In genomic region chr7:106270947-106271346, GRCm38 (mm10) we compare ENCODE assay signal across 12 mouse cellular contexts. TPM values are rescaled to one million over a fixed set of nuclear protein-coding genes. Genes with fewer than 3 reads are reported as not detected.
DNase-seq lines count a peak whose midpoint lies in the region; ATAC-seq lines count a peak whose summit lies in the region.
"Not testable (repeated sequence)": the region's sequence is repeated elsewhere in the genome, so short reads cannot be mapped to it uniquely, and the experiment has no call there.
"Had no signal": no experiment of that assay in that cellular context is flagged by ENCODE, and none has a peak within 500 bp of the region (broad histone marks: within the 10 kb centered on the region; RNA-seq: fewer than 3 reads in every experiment).

No protein-coding gene starts in this region.

- not testable (repeated sequence) for H3K4me3 ChIP-seq in midbrain, embryonic 11.5 days (ENCODE audit: low read depth, low read length)

- H3K27ac ChIP-seq in midbrain, embryonic 11.5 days (ENCODE audit: low read depth, low read length) = not testable (repeated sequence)

- DNase-seq in B cell, adult 2 months = peak; percentile 16 to 19
- DNase-seq in CD4-positive, CD25-positive, alpha-beta regulatory T cell, adult 2 months (ENCODE audit: low read depth, low spot score) = peak; percentile 57
- peak; percentile 44 for DNase-seq in T-cell, adult 2 months (ENCODE audit: low spot score)
- peak; percentile 70 for DNase-seq in induced T-regulatory cell, adult 2 months (ENCODE audit: low read depth)
- peak; percentile 7 to 13 for DNase-seq in lung, adult 18-20 months
- DNase-seq in midbrain, embryonic 11.5 days (ENCODE audit: low spot score, missing footprints) = peak; percentile 69
- peak; percentile 46 to 64 for DNase-seq in natural killer cell, adult 2 months (ENCODE audit: low spot score in 2 of 2)
- peak; percentile 14 for DNase-seq in thymus, postnatal 0 days (ENCODE audit: low spot score)

- 93% methylated on average over 7 of the region's 7 CpGs for WGBS in midbrain, embryonic 11.5 days

- H3K27me3 ChIP-seq in midbrain, embryonic 11.5 days (ENCODE audit: control insufficient read depth, insufficient read depth, low read length) = not testable (repeated sequence)

- not testable (repeated sequence) for ATAC-seq in midbrain, embryonic 11.5 days (ENCODE audit: low FRiP score)

- not testable (repeated sequence) for H3K4me2 ChIP-seq in midbrain, embryonic 11.5 days

- not testable (repeated sequence) for H3K9me3 ChIP-seq in midbrain, embryonic 11.5 days (ENCODE audit: control insufficient read depth, low read length)

- H3K9ac ChIP-seq in midbrain, embryonic 11.5 days (ENCODE audit: low read length) = not testable (repeated sequence)

- H3K36me3 ChIP-seq in midbrain, embryonic 11.5 days (ENCODE audit: control insufficient read depth, insufficient read depth, low read length) = not testable (repeated sequence)

- not testable (repeated sequence) for H3K4me1 ChIP-seq in midbrain, embryonic 11.5 days (ENCODE audit: control insufficient read depth, insufficient read depth, low read length)

RNA-seq across cellular contexts. Expression of gene Gvin1, which starts 55.8 kb away (rescaled TPM):
- polyA plus RNA-seq in midbrain, embryonic 11.5 days (2014; fragmentation: Nextera tagmentation; extraction: Ambion mirVana) = 0.04 TPM in 1 of 2 replicates, not detected in the other
- 0.98 and 1.2 TPM in 2 replicates for polyA plus RNA-seq in thymus, postnatal 0 days (2015; fragmentation: Nextera tagmentation; extraction: Ambion mirVana)
- polyA plus RNA-seq: C2C12; forebrain, postnatal 0 days; G1E; Patski had no signal

Comparison
In these comparisons a context has a peak if more than half of its experiments do, and no peak if none do; other contexts are left out.
1. DNase-seq: peak in every context shown above with its lines; median percentile 70 in induced T-regulatory cell, adult 2 months; 69 in midbrain, embryonic 11.5 days; 57 in CD4-positive, CD25-positive, alpha-beta regulatory T cell, adult 2 months; 55 in natural killer cell, adult 2 months; 44 in T-cell, adult 2 months; 18 in B cell, adult 2 months; 14 in thymus, postnatal 0 days; 10 in lung, adult 18-20 months.